Mouse (Mus musculus): ENCODE measurements around the gene 2010003K11Rik. TPM values are rescaled to one million over a fixed set of nuclear protein-coding genes. Genes with fewer than 3 reads are reported as not detected.

Gene 2010003K11Rik
- not detected in 2 replicates for total RNA-seq (2012; rRNA removed)
- not detected in 2 replicates for total RNA-seq (2014; rRNA removed)
- not detected in 2 replicates for polyA plus RNA-seq (2012; ENCODE audit: insufficient read length, low read depth)

GRCm38 (mm10) chr19:4498062-4498933 is at the start of gene 2010003K11Rik:
Gene 2010003K11Rik (minus strand): TSS chr19:4498583.
- dilution Hi-C loops (cut with MboI; ENCODE audit: extremely low pct_ligation_motif_present, extremely low pct_unique_long_range_greater_than_20kb, low sequenced_read_pairs), result no loop called here
- H3K79me2 ChIP-seq (replicated peaks; ENCODE audit: control insufficient read depth, extremely low read depth, insufficient read depth, poor library complexity, severe bottlenecking), result no peaks in the 10 kb centered on the region
- no peak within 1 kb of the TSS for H3K27ac ChIP-seq (ENCODE audit: insufficient read depth, low read depth)
- no peak within 1 kb of the TSS for H3K4me3 ChIP-seq (replicated peaks in 1 of 3; ENCODE audit: low read depth in 2 of 3, low read length in 2 of 3, poor library complexity in 1 of 3)
- no peak for TF ChIP-seq ZKSCAN1 (IDR thresholded peaks at IDR 0.05; ENCODE audit: borderline replicate concordance, low read depth, low read length)
- no peak for TF ChIP-seq SIN3A (IDR thresholded peaks at IDR 0.05; ENCODE audit: low read length)
- no peak for TF ChIP-seq MXI1 (IDR thresholded peaks at IDR 0.05; ENCODE audit: low read depth, low read length)
- no peak for TF ChIP-seq ELF1 (IDR thresholded peaks at IDR 0.05; ENCODE audit: low read depth, low read length)
- in situ Hi-C loops (cut with MboI; ENCODE audit: low pct_ligation_motif_present, low pct_unique_long_range_greater_than_20kb, low sequenced_read_pairs), result loop anchor here (5.0 to 25.0 kb wide), 4 partner anchors 127 to 489 kb away; partner anchors contain the start of genes Ctsf, Npas4 and Rce1
- no peaks in the 10 kb centered on the region for H3K36me3 ChIP-seq (replicated peaks in 1 of 2; ENCODE audit: control insufficient read depth in 1 of 2, insufficient read depth in 1 of 2, low read length in 1 of 2)
- H3K4me1 ChIP-seq (ENCODE audit: control insufficient read depth in 1 of 2, insufficient read depth in 2 of 2), result peaks cover 0 to 15% of the 10 kb centered on the region in 2 experiments; a peak in 2 of 4 replicates
- H3K9me3 ChIP-seq (replicated peaks; ENCODE audit: low read length), result no peaks in the 10 kb centered on the region
- DNase-seq (ENCODE audit: extremely low read depth), result no peak
- H3K4me2 ChIP-seq (ENCODE audit: insufficient read depth, low read depth, poor library complexity, severe bottlenecking), result no peak within 1 kb of the TSS
- no peak within 1 kb of the TSS for H3K9ac ChIP-seq (ENCODE audit: insufficient read depth, low read depth)
- H3K27me3 ChIP-seq (replicated peaks), result peaks cover 2% of the 10 kb centered on the region

GRCm38 (mm10) chr19:4547801-4548200 is 49.4 kb upstream of the 2010003K11Rik start:
- dilution Hi-C loops (cut with MboI; ENCODE audit: extremely low pct_ligation_motif_present, extremely low pct_unique_long_range_greater_than_20kb, low sequenced_read_pairs) (no loop called here), in situ Hi-C loops (cut with MboI; ENCODE audit: low pct_ligation_motif_present, low pct_unique_long_range_greater_than_20kb, low sequenced_read_pairs) (no loop called here)

GRCm38 (mm10) chr19:4545841-4546240 is 47.5 kb upstream of the 2010003K11Rik start:
- in situ Hi-C loops (cut with MboI; ENCODE audit: low pct_ligation_motif_present, low pct_unique_long_range_greater_than_20kb, low sequenced_read_pairs), result no loop called here

More at GRCm38 (mm10) chr19:4547801-4548200, 49.4 kb upstream of the 2010003K11Rik start:
- Histone ChIP-seq H3K27ac (ENCODE audit: insufficient read depth, low read depth) (no peak overlapping the region), H3K9ac (ENCODE audit: insufficient read depth, low read depth) (no peak overlapping the region), H3K79me2 (replicated peaks; ENCODE audit: control insufficient read depth, extremely low read depth, insufficient read depth, poor library complexity, severe bottlenecking) (no peaks in the 10 kb centered on the region), H3K4me3 (replicated peaks in 1 of 3; ENCODE audit: low read depth in 2 of 3, low read length in 2 of 3, poor library complexity in 1 of 3) (no peak overlapping the region), H3K27me3 (replicated peaks) (no peaks in the 10 kb centered on the region), H3K4me1 (ENCODE audit: control insufficient read depth in 1 of 2, insufficient read depth in 2 of 2) (no peaks in the 10 kb centered on the region), H3K36me3 (replicated peaks in 1 of 2; ENCODE audit: control insufficient read depth in 1 of 2, insufficient read depth in 1 of 2, low read length in 1 of 2) (peaks cover 0 to 2% of the 10 kb centered on the region in 2 experiments), H3K4me2 (ENCODE audit: insufficient read depth, low read depth, poor library complexity, severe bottlenecking) (no peak overlapping the region), H3K9me3 (replicated peaks; ENCODE audit: low read length) (no peaks in the 10 kb centered on the region)
- no peak for DNase-seq (ENCODE audit: extremely low read depth)
- TF ChIP-seq NELFE (IDR thresholded peaks at IDR 0.05; ENCODE audit: low read depth, low read length) (no peak), MAZ (IDR thresholded peaks at IDR 0.05; ENCODE audit: low read depth, low read length) (no peak), SIN3A (IDR thresholded peaks at IDR 0.05; ENCODE audit: low read length) (no peak), MEF2A (IDR thresholded peaks at IDR 0.05; ENCODE audit: borderline replicate concordance, low read depth, low read length) (no peak), MXI1 (IDR thresholded peaks at IDR 0.05; ENCODE audit: low read depth, low read length) (no peak), EP300 (IDR thresholded peaks at IDR 0.05; ENCODE audit: low read length) (no peak), PAX5 (IDR thresholded peaks at IDR 0.05; ENCODE audit: low read length) (no peak), E2F4 (IDR thresholded peaks at IDR 0.05; ENCODE audit: insufficient replicate concordance, low read depth, low read length) (no peak)

More at GRCm38 (mm10) chr19:4545841-4546240, 47.5 kb upstream of the 2010003K11Rik start:
- H3K36me3 ChIP-seq (replicated peaks in 1 of 2; ENCODE audit: control insufficient read depth in 1 of 2, insufficient read depth in 1 of 2, low read length in 1 of 2), result peaks cover 0 to 2% of the 10 kb centered on the region in 2 experiments
- H3K4me1 ChIP-seq (ENCODE audit: control insufficient read depth in 1 of 2, insufficient read depth in 2 of 2), result no peaks in the 10 kb centered on the region
- H3K9ac ChIP-seq (ENCODE audit: insufficient read depth, low read depth), result no peak overlapping the region
- no peak overlapping the region for H3K4me2 ChIP-seq (ENCODE audit: insufficient read depth, low read depth, poor library complexity, severe bottlenecking)
- no peak overlapping the region for H3K27ac ChIP-seq (ENCODE audit: insufficient read depth, low read depth)
- no peaks in the 10 kb centered on the region for H3K27me3 ChIP-seq (replicated peaks)
- no peaks in the 10 kb centered on the region for H3K79me2 ChIP-seq (replicated peaks; ENCODE audit: control insufficient read depth, extremely low read depth, insufficient read depth, poor library complexity, severe bottlenecking)
- no peak for TF ChIP-seq CHD2 (IDR thresholded peaks at IDR 0.05; ENCODE audit: low read length)
- TF ChIP-seq RAD21 (IDR thresholded peaks at IDR 0.05; ENCODE audit: low read depth, low read length), result no peak
- TF ChIP-seq JUND (conservative IDR thresholded peaks at IDR 0.05; ENCODE audit: low read depth, low read length), result no peak
- no peak for TF ChIP-seq MYC (IDR thresholded peaks at IDR 0.05; ENCODE audit: low read depth, low read length)
- no peak for TF ChIP-seq MAFK (IDR thresholded peaks at IDR 0.05; ENCODE audit: insufficient replicate concordance, low read length)
- TF ChIP-seq USF2 (conservative IDR thresholded peaks at IDR 0.05; ENCODE audit: low read depth, low read length), result no peak
- TF ChIP-seq TCF12 (IDR thresholded peaks at IDR 0.05; ENCODE audit: low read depth, low read length), result no peak
- TF ChIP-seq SIN3A (IDR thresholded peaks at IDR 0.05; ENCODE audit: low read length), result no peak
- TF ChIP-seq CTCF (conservative IDR thresholded peaks at IDR 0.05 in 1 of 2, IDR thresholded peaks at IDR 0.05 in 1 of 2; ENCODE audit: low read depth in 2 of 2, low read length in 2 of 2), result no peak
- TF ChIP-seq SMC3 (IDR thresholded peaks at IDR 0.05; ENCODE audit: low read depth, low read length), result no peak
- TF ChIP-seq NELFE (IDR thresholded peaks at IDR 0.05; ENCODE audit: low read depth, low read length), result no peak
- no peak for TF ChIP-seq USF1 (IDR thresholded peaks at IDR 0.05; ENCODE audit: low read depth, low read length)
- TF ChIP-seq RCOR1 (conservative IDR thresholded peaks at IDR 0.05; ENCODE audit: low read depth, low read length), result no peak
- no peak for TF ChIP-seq CHD1 (IDR thresholded peaks at IDR 0.05; ENCODE audit: low read depth, low read length)
- DNase-seq (ENCODE audit: extremely low read depth), result no peak
- no peaks in the 10 kb centered on the region for H3K9me3 ChIP-seq (replicated peaks; ENCODE audit: low read length)
- dilution Hi-C loops (cut with MboI; ENCODE audit: extremely low pct_ligation_motif_present, extremely low pct_unique_long_range_greater_than_20kb, low sequenced_read_pairs), result no loop called here
- no peak overlapping the region for H3K4me3 ChIP-seq (replicated peaks in 1 of 3; ENCODE audit: low read depth in 2 of 3, low read length in 2 of 3, poor library complexity in 1 of 3)
